Mouse (Mus musculus) neural tube, embryonic 13.5 days (tissue): ENCODE results near the gene Sphk1. TPM values are rescaled to one million over a fixed set of nuclear protein-coding genes. Genes with fewer than 3 reads are reported as not detected.
A peak's percentile ranks its signal among the peaks of the same experiment; 100 is the strongest.

Source experiments
- ATAC-seq: fragments of 200-750 bp; cut with Nextera tagmentation; 2 replicates; pipeline ENCODE4 v1.8.0; 2017; ENCODE audit warnings: low read depth, mild to moderate bottlenecking, moderate TSS enrichment, moderate library complexity
- H3K27ac ChIP-seq: fragments of 300-500 bp; sonication (generic); replicated peaks from 2 replicates; pipeline ENCODE4 v1.5.1; 2015; ENCODE audit warnings: moderate library complexity, mild to moderate bottlenecking, inconsistent platforms
- H3K27me3 ChIP-seq: fragments of 300-500 bp; sonication (generic); 2 replicates; pipeline ENCODE4 v1.6.1; 2015; ENCODE audit warnings: mild to moderate bottlenecking, inconsistent platforms
- H3K36me3 ChIP-seq: fragments of 300-500 bp; sonication (generic); 2 replicates; pipeline ENCODE4 v1.6.1; 2015; ENCODE audit warnings: mild to moderate bottlenecking, inconsistent platforms
- H3K4me1 ChIP-seq: fragments of 300-500 bp; sonication (generic); replicated peaks from 2 replicates; pipeline ENCODE4 v1.6.1; 2015; ENCODE audit warnings: inconsistent platforms
- H3K4me2 ChIP-seq: fragments of 300-500 bp; sonication (generic); 2 replicates; pipeline ENCODE4 v1.6.1; 2015; ENCODE audit warnings: inconsistent platforms, mild to moderate bottlenecking, moderate library complexity
- H3K4me3 ChIP-seq: fragments of 300-500 bp; sonication (generic); 2 replicates; pipeline ENCODE4 v1.5.1; 2015; ENCODE audit warnings: mild to moderate bottlenecking, inconsistent platforms
- H3K9ac ChIP-seq: fragments of 300-500 bp; sonication (generic); 2 replicates; pipeline ENCODE4 v1.6.1; 2015; ENCODE audit warnings: moderate library complexity, mild to moderate bottlenecking, inconsistent platforms
- H3K9me3 ChIP-seq: fragments of 300-500 bp; sonication (generic); 2 replicates; pipeline ENCODE4 v1.6.1; 2016; ENCODE audit warnings: inconsistent platforms
- WGBS: fragments of 180-500 bp; shearing (Covaris S2); methylation state at CpG from one replicate; pipeline ENCODE4 v1.1.7; 2015; 5-methylcytosine and 5-hydroxymethylcytosine counted together
- polyA plus RNA-seq: library from polyadenylated mRNA; unstranded; fragments of >200 nt; fragmentation: Nextera tagmentation; extraction: Ambion mirVana; gene quantifications from 2 replicates; pipeline ENCODE4 v1.2.1, GENCODE M21; 2015

The Sphk1 gene
- polyA plus RNA-seq, 1 experiment from 2014 or later, result 6.1 TPM

- H3K4me3 ChIP-seq, result no peak overlapping the region
- no peaks in the 10 kb centered on the region for H3K9me3 ChIP-seq
- no peak overlapping the region for H3K9ac ChIP-seq
- no peak overlapping the region for H3K27ac ChIP-seq
- H3K27me3 ChIP-seq, result peaks cover 8% of the 10 kb centered on the region; the same call in 1 of the 2 replicates
- WGBS, result 93% methylated on average over 7 of the region's 7 CpGs
- peaks cover 7% of the 10 kb centered on the region; the same call in 1 of the 2 replicates for H3K4me1 ChIP-seq
- H3K4me2 ChIP-seq, result no peak overlapping the region
- no peak for ATAC-seq
- no peaks in the 10 kb centered on the region for H3K36me3 ChIP-seq
Measured at GRCm38 (mm10) chr11:116512154-116512553, 18.6 kb upstream of the Sphk1 start.

- Histone ChIP-seq H3K4me3 (no peak overlapping the region), H3K9me3 (no peaks in the 10 kb centered on the region), H3K4me2 (no peak overlapping the region), H3K9ac (no peak overlapping the region), H3K36me3 (no peaks in the 10 kb centered on the region), H3K4me1 (peaks cover 7% of the 10 kb centered on the region; the same call in 1 of the 2 replicates), H3K27me3 (peaks cover 8% of the 10 kb centered on the region; the same call in 1 of the 2 replicates), H3K27ac (no peak overlapping the region)
- ATAC-seq, result no peak
- 84% methylated on average over 6 of the region's 6 CpGs for WGBS
Measured at GRCm38 (mm10) chr11:116512987-116513386, 17.7 kb upstream of the Sphk1 start.

GRCm38 (mm10) chr11:116513531-116514038, 17.1 kb upstream of the Sphk1 start:
- Histone ChIP-seq H3K4me1 (peaks cover 7% of the 10 kb centered on the region; the same call in 1 of the 2 replicates), H3K36me3 (no peaks in the 10 kb centered on the region), H3K27me3 (peaks cover 8% of the 10 kb centered on the region; the same call in 1 of the 2 replicates), H3K4me3 (no peak overlapping the region), H3K9me3 (no peaks in the 10 kb centered on the region), H3K4me2 (no peak overlapping the region), H3K27ac (no peak overlapping the region), H3K9ac (no peak overlapping the region)
- ATAC-seq, result no peak
- 82% methylated on average over 4 of the region's 4 CpGs for WGBS

- no peak for ATAC-seq
- WGBS, result 14% methylated on average over 24 of the region's 24 CpGs
Measured at GRCm38 (mm10) chr11:116515330-116516020, 15.2 kb upstream of the Sphk1 start.

GRCm38 (mm10) chr11:116518482-116518881, 12.2 kb upstream of the Sphk1 start:
- H3K9me3 ChIP-seq, result no peaks in the 10 kb centered on the region
- H3K4me3 ChIP-seq, result no peak overlapping the region
- H3K4me1 ChIP-seq, result peaks cover 14% of the 10 kb centered on the region
- ATAC-seq, result no peak
- WGBS, result 82% methylated on average over 8 of the region's 8 CpGs
- peaks cover 8% of the 10 kb centered on the region; the same call in 1 of the 2 replicates for H3K27me3 ChIP-seq
- no peak overlapping the region for H3K27ac ChIP-seq
- no peak overlapping the region for H3K9ac ChIP-seq
- H3K36me3 ChIP-seq, result no peaks in the 10 kb centered on the region
- no peak overlapping the region for H3K4me2 ChIP-seq

More at GRCm38 (mm10) chr11:116515330-116516020, 15.2 kb upstream of the Sphk1 start:
- H3K4me2 ChIP-seq, result peak overlapping the region; percentile 42
- no peaks in the 10 kb centered on the region for H3K9me3 ChIP-seq
- 0 out of 2 replicates have a peak overlapping the region, but pooled peaks have one; percentile 19 for H3K9ac ChIP-seq
- no peaks in the 10 kb centered on the region for H3K36me3 ChIP-seq
- peaks cover 7% of the 10 kb centered on the region; the same call in 1 of the 2 replicates for H3K4me1 ChIP-seq
- H3K27ac ChIP-seq, result no peak overlapping the region
- H3K4me3 ChIP-seq, result 0 out of 2 replicates have a peak overlapping the region, but pooled peaks have one; percentile 1
- peaks cover 8% of the 10 kb centered on the region; the same call in 1 of the 2 replicates for H3K27me3 ChIP-seq

GRCm38 (mm10) chr11:116521143-116521542, 9.6 kb upstream of the Sphk1 start:
- no peak overlapping the region for H3K27ac ChIP-seq
- no peak overlapping the region for H3K9ac ChIP-seq
- 65% methylated on average over 3 of the region's 3 CpGs for WGBS
- no peak overlapping the region for H3K4me3 ChIP-seq
- no peak for ATAC-seq
- no peaks in the 10 kb centered on the region for H3K36me3 ChIP-seq
- H3K4me2 ChIP-seq, result no peak overlapping the region
- H3K4me1 ChIP-seq, result peaks cover 12% of the 10 kb centered on the region
- no peaks in the 10 kb centered on the region for H3K9me3 ChIP-seq
- no peaks in the 10 kb centered on the region; the same call in 1 of the 2 replicates for H3K27me3 ChIP-seq

- 97% methylated on average over 3 of the region's 3 CpGs for WGBS
- H3K9ac ChIP-seq, result no peak overlapping the region
- H3K4me1 ChIP-seq, result peaks cover 12% of the 10 kb centered on the region
- H3K4me2 ChIP-seq, result no peak overlapping the region
- H3K9me3 ChIP-seq, result no peaks in the 10 kb centered on the region
- peaks cover 4% of the 10 kb centered on the region; the same call in 1 of the 2 replicates for H3K27me3 ChIP-seq
- H3K36me3 ChIP-seq, result no peaks in the 10 kb centered on the region
- H3K4me3 ChIP-seq, result no peak overlapping the region
- no peak overlapping the region for H3K27ac ChIP-seq
- no peak for ATAC-seq
Measured at GRCm38 (mm10) chr11:116522046-116522445, 8.7 kb upstream of the Sphk1 start.

- Histone ChIP-seq H3K27me3 (peaks cover 4% of the 10 kb centered on the region; the same call in 1 of the 2 replicates), H3K27ac (0 out of 2 replicates have a peak overlapping the region, but pooled peaks have one; percentile 42)
- WGBS, result 55% methylated on average over 16 of the region's 16 CpGs
Measured at GRCm38 (mm10) chr11:116522886-116523698, 7.6 kb upstream of the Sphk1 start.

GRCm38 (mm10) chr11:116523699-116524189, 7.0 kb upstream of the Sphk1 start:
- Histone ChIP-seq H3K4me2 (no peak overlapping the region), H3K27ac (0 out of 2 replicates have a peak overlapping the region, but pooled peaks have one; percentile 42), H3K36me3 (no peaks in the 10 kb centered on the region), H3K9ac (0 out of 2 replicates have a peak overlapping the region, but pooled peaks have one; percentile 5), H3K9me3 (no peaks in the 10 kb centered on the region), H3K4me3 (no peak overlapping the region), H3K27me3 (peaks cover 4% of the 10 kb centered on the region; the same call in 1 of the 2 replicates), H3K4me1 (peaks cover 12% of the 10 kb centered on the region)
- ATAC-seq, result no peak
- 58% methylated on average over 5 of the region's 5 CpGs for WGBS

More at GRCm38 (mm10) chr11:116522886-116523698, 7.6 kb upstream of the Sphk1 start:
- Histone ChIP-seq H3K9me3 (no peaks in the 10 kb centered on the region), H3K36me3 (no peaks in the 10 kb centered on the region), H3K4me1 (peaks cover 12% of the 10 kb centered on the region), H3K4me2 (no peak overlapping the region), H3K4me3 (no peak overlapping the region), H3K9ac (0 out of 2 replicates have a peak overlapping the region, but pooled peaks have one; percentile 5)
- ATAC-seq, result no peak

GRCm38 (mm10) chr11:116528636-116529320, 1.9 kb upstream of the Sphk1 start:
- Histone ChIP-seq H3K4me1 (peaks cover 42% of the 10 kb centered on the region), H3K27me3 (peaks cover 48% of the 10 kb centered on the region), H3K36me3 (no peaks in the 10 kb centered on the region), H3K9ac (no peak overlapping the region), H3K4me2 (no peak overlapping the region), H3K4me3 (no peak overlapping the region), H3K9me3 (no peaks in the 10 kb centered on the region), H3K27ac (no peak overlapping the region)
- WGBS, result 69% methylated on average over 8 of the region's 8 CpGs
- ATAC-seq, result no peak
